Mouse (Mus musculus): ENCODE results near the gene Metrn. TPM values are rescaled to one million over a fixed set of nuclear protein-coding genes. Genes with fewer than 3 reads are reported as not detected.

Gene Metrn
- 29.4 and 38.8 TPM in 2 replicates for polyA plus RNA-seq (2014; fragmentation: Nextera tagmentation; extraction: Ambion mirVana)

- H3K4me2 ChIP-seq (ENCODE audit: low read depth) = peak within 1 kb of the TSS; percentile 96
- H3K27ac ChIP-seq (ENCODE audit: low read depth, low read length) = peak within 1 kb of the TSS; percentile 88
- H3K4me3 ChIP-seq (ENCODE audit: low read depth, low read length) = peak within 1 kb of the TSS; percentile 83
- under 1% methylated on average over 34 of the region's 35 CpGs for WGBS
- 0 out of 2 replicates have a peak, but pooled peaks cover 2% of the 10 kb centered on the region for H3K36me3 ChIP-seq (ENCODE audit: control insufficient read depth, insufficient read depth, low read length)
- H3K27me3 ChIP-seq (ENCODE audit: control insufficient read depth, insufficient read depth, low read length) = no peaks in the 10 kb centered on the region
- DNase-seq (ENCODE audit: low spot score) (peak; percentile 92), ATAC-seq (ENCODE audit: insufficient read depth, low FRiP score, low TSS enrichment) (peak; percentile 64)
- no peaks in the 10 kb centered on the region for H3K9me3 ChIP-seq (ENCODE audit: control insufficient read depth, low read length)
- peak within 1 kb of the TSS; percentile 84 for H3K9ac ChIP-seq (ENCODE audit: low read length)
- peaks cover 41% of the 10 kb centered on the region for H3K4me1 ChIP-seq (ENCODE audit: control insufficient read depth, insufficient read depth, low read length)
These were observed at the start of gene Metrn for GRCm38 (mm10) chr17:25796951-25797369. Metrn (minus strand) TSS chr17:25797136.

DNA sequence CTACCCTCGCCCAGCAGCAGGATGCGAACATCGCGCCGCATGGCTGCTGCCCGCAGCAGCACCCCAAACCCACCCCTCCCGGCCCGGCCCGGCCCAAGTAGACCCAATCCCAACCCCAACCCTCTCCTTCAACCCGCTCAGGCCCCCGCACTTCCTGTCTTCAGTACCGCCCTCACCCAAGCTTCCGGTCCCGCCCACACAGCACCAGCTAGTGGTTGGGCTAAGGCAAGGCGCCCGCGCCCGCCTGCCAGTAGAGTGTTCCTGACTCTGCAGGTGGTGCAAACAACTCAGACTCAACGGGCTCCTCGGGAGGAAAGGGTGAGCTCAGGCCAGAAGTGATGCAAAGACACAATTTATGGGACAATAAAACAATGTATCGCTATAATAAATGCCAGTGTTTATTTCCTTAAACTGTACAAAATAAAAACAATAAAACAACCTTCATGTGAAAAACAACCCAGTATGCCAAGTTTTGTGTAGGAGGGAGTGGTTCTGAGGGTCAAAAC is 47.5 kb upstream of the Metrn start, which contains the start of gene Rhot2:
TSS of gene Rhot2 (minus strand) at position 456 of the 506 bp plus-strand sequence.
- Histone ChIP-seq H3K4me3 (ENCODE audit: low read depth, low read length) (peak within 1 kb of the TSS; percentile 93), H3K4me2 (ENCODE audit: low read depth) (peak within 1 kb of the TSS; percentile 89), H3K9ac (ENCODE audit: low read length) (peak within 1 kb of the TSS; percentile 81), H3K36me3 (ENCODE audit: control insufficient read depth, insufficient read depth, low read length) (peaks cover 19% of the 10 kb centered on the region), H3K4me1 (ENCODE audit: control insufficient read depth, insufficient read depth, low read length) (peaks cover 8% of the 10 kb centered on the region; the same call in 1 of the 2 replicates), H3K9me3 (ENCODE audit: control insufficient read depth, low read length) (no peaks in the 10 kb centered on the region), H3K27me3 (ENCODE audit: control insufficient read depth, insufficient read depth, low read length) (no peaks in the 10 kb centered on the region), H3K27ac (ENCODE audit: low read depth, low read length) (peak within 1 kb of the TSS; percentile 60)
- 1% methylated on average over 18 of the region's 21 CpGs for WGBS
- DNase-seq (ENCODE audit: low spot score) (peak; percentile 91), ATAC-seq (ENCODE audit: insufficient read depth, low FRiP score, low TSS enrichment) (peak; percentile 92)

GRCm38 (mm10) chr17:25843636-25844395 is 46.9 kb upstream of the Metrn start:
- WGBS = 4% methylated on average over 38 of the region's 38 CpGs

DNA sequence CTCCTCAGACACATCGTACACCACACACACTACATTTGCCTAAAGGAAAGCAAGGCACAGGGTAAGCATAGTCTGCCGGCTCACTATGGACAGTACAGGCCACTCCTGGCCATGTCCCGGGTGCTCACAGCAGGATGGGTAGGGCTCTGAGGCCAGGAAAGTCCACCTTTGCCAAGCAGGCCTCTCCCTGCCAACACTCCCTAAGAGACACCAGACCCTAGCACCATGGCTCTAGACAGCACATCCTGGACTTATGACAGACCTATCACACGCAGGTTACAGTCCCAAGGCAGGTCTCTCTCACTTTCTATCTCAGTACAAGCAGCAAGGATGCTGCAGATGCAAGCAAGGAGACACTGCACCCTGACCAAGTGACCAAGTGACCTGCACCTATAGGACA is 46.2 kb upstream of the Metrn start:
- Histone ChIP-seq H3K4me1 (ENCODE audit: control insufficient read depth, insufficient read depth, low read length) (peaks cover 10% of the 10 kb centered on the region), H3K9me3 (ENCODE audit: control insufficient read depth, low read length) (no peaks in the 10 kb centered on the region), H3K4me2 (ENCODE audit: low read depth) (peak overlapping the region; percentile 89), H3K27me3 (ENCODE audit: control insufficient read depth, insufficient read depth, low read length) (no peaks in the 10 kb centered on the region), H3K4me3 (ENCODE audit: low read depth, low read length) (peak overlapping the region; percentile 93), H3K9ac (ENCODE audit: low read length) (no peak overlapping the region; the same call in 1 of the 2 replicates), H3K27ac (ENCODE audit: low read depth, low read length) (no peak overlapping the region), H3K36me3 (ENCODE audit: control insufficient read depth, insufficient read depth, low read length) (peaks cover 23% of the 10 kb centered on the region)
- ATAC-seq (ENCODE audit: insufficient read depth, low FRiP score, low TSS enrichment) (no peak), DNase-seq (ENCODE audit: low spot score) (no peak)
- 94% methylated on average over 4 of the region's 4 CpGs for WGBS

More at GRCm38 (mm10) chr17:25843636-25844395, 46.9 kb upstream of the Metrn start:
- ATAC-seq (ENCODE audit: insufficient read depth, low FRiP score, low TSS enrichment) = peak; percentile 11; the same call in 1 of the 2 replicates
- no peaks in the 10 kb centered on the region for H3K9me3 ChIP-seq (ENCODE audit: control insufficient read depth, low read length)
- DNase-seq (ENCODE audit: low spot score) = no peak
- peak overlapping the region; percentile 89 for H3K4me2 ChIP-seq (ENCODE audit: low read depth)
- peak overlapping the region; percentile 93 for H3K4me3 ChIP-seq (ENCODE audit: low read depth, low read length)
- H3K4me1 ChIP-seq (ENCODE audit: control insufficient read depth, insufficient read depth, low read length) = peaks cover 8% of the 10 kb centered on the region; the same call in 1 of the 2 replicates
- H3K36me3 ChIP-seq (ENCODE audit: control insufficient read depth, insufficient read depth, low read length) = peaks cover 23% of the 10 kb centered on the region
- H3K27me3 ChIP-seq (ENCODE audit: control insufficient read depth, insufficient read depth, low read length) = no peaks in the 10 kb centered on the region
- H3K27ac ChIP-seq (ENCODE audit: low read depth, low read length) = peak overlapping the region; percentile 60
- H3K9ac ChIP-seq (ENCODE audit: low read length) = peak overlapping the region; percentile 81

GRCm38 (mm10) chr17:25842509-25842908 is 45.6 kb upstream of the Metrn start:
- Histone ChIP-seq H3K4me3 (ENCODE audit: low read depth, low read length) (no peak overlapping the region), H3K4me1 (ENCODE audit: control insufficient read depth, insufficient read depth, low read length) (peaks cover 16% of the 10 kb centered on the region), H3K27ac (ENCODE audit: low read depth, low read length) (no peak overlapping the region), H3K9me3 (ENCODE audit: control insufficient read depth, low read length) (no peaks in the 10 kb centered on the region), H3K36me3 (ENCODE audit: control insufficient read depth, insufficient read depth, low read length) (peaks cover 23% of the 10 kb centered on the region), H3K4me2 (ENCODE audit: low read depth) (no peak overlapping the region), H3K9ac (ENCODE audit: low read length) (no peak overlapping the region), H3K27me3 (ENCODE audit: control insufficient read depth, insufficient read depth, low read length) (no peaks in the 10 kb centered on the region)
- DNase-seq (ENCODE audit: low spot score) (no peak), ATAC-seq (ENCODE audit: insufficient read depth, low FRiP score, low TSS enrichment) (no peak)
- 85% methylated on average over 3 of the region's 3 CpGs for WGBS

DNA sequence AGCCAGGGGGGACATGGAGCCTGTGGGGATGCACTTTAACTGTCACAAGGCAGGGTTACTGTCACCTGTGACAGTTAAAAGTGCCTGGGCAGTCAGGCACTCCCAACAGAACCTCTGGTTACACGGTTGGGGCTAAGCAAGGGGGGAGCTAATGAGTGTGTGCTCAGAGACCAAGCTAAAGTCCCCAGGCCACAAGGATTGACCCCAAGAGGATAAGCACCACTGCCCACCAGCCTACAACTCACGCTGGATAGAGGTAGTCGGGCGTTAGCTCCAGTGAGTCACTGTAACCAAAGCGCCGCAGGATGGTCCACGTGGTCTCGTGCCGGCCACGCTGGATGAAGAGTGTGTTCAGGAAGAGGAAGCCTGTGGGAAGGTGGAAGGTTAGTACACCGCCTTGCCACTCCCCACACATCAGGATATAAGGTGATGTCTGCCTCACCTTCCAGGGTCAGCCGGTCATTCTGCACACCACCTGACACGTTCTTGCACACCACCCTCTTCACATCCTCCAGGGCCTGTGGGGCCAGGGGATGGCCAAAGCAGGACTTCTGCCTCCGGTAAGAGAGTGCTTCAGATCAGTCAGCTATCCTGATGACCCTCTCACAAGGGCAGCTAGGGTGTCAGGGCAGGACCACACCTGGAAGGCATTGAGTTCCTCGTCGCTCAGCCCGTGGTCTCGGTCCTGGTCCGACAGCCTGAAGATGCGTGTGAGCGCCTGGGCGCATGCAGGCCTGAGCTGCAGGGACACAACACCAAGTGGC is 44.4 kb upstream of the Metrn start, which contains the start of gene Gm20683:
TSS of gene Gm20683 (minus strand) at position 647 of the 764 bp plus-strand sequence.
- H3K36me3 ChIP-seq (ENCODE audit: control insufficient read depth, insufficient read depth, low read length) = peaks cover 23% of the 10 kb centered on the region
- H3K4me2 ChIP-seq (ENCODE audit: low read depth) = no peak within 1 kb of the TSS
- no peak within 1 kb of the TSS for H3K27ac ChIP-seq (ENCODE audit: low read depth, low read length)
- H3K4me1 ChIP-seq (ENCODE audit: control insufficient read depth, insufficient read depth, low read length) = peaks cover 28% of the 10 kb centered on the region
- H3K9me3 ChIP-seq (ENCODE audit: control insufficient read depth, low read length) = no peaks in the 10 kb centered on the region
- no peak for ATAC-seq (ENCODE audit: insufficient read depth, low FRiP score, low TSS enrichment)
- no peak for DNase-seq (ENCODE audit: low spot score)
- no peaks in the 10 kb centered on the region for H3K27me3 ChIP-seq (ENCODE audit: control insufficient read depth, insufficient read depth, low read length)
- H3K9ac ChIP-seq (ENCODE audit: low read length) = no peak within 1 kb of the TSS
- WGBS = 93% methylated on average over 22 of the region's 22 CpGs
- H3K4me3 ChIP-seq (ENCODE audit: low read depth, low read length) = no peak within 1 kb of the TSS

DNA sequence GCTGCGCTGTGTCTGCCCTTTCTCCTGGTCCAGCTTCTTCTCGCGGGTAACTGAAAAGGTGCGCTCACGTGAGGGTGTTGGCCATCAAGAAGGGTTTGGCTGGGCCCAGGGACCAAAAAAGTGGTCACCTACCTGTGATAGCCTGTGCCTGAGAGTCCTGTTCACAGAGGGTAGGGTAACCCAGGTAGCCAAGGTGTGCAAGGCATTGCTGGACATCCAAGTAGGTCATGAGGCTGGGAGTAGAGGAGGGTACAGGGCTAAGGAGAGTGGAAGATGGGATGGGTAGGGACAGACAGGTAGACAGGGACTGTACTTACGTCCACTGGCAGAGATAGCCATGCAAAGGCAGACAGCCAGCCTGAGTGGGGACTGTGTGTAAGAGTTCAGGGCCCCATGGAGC is 43.6 kb upstream of the Metrn start:
- H3K4me2 ChIP-seq (ENCODE audit: low read depth) = no peak overlapping the region
- 98% methylated on average over 6 of the region's 6 CpGs for WGBS
- H3K4me1 ChIP-seq (ENCODE audit: control insufficient read depth, insufficient read depth, low read length) = peaks cover 30% of the 10 kb centered on the region
- no peak for ATAC-seq (ENCODE audit: insufficient read depth, low FRiP score, low TSS enrichment)
- H3K4me3 ChIP-seq (ENCODE audit: low read depth, low read length) = no peak overlapping the region
- no peak overlapping the region for H3K27ac ChIP-seq (ENCODE audit: low read depth, low read length)
- H3K9ac ChIP-seq (ENCODE audit: low read length) = no peak overlapping the region
- no peaks in the 10 kb centered on the region for H3K27me3 ChIP-seq (ENCODE audit: control insufficient read depth, insufficient read depth, low read length)
- peaks cover 23% of the 10 kb centered on the region for H3K36me3 ChIP-seq (ENCODE audit: control insufficient read depth, insufficient read depth, low read length)
- H3K9me3 ChIP-seq (ENCODE audit: control insufficient read depth, low read length) = no peaks in the 10 kb centered on the region
- no peak for DNase-seq (ENCODE audit: low spot score)

DNA sequence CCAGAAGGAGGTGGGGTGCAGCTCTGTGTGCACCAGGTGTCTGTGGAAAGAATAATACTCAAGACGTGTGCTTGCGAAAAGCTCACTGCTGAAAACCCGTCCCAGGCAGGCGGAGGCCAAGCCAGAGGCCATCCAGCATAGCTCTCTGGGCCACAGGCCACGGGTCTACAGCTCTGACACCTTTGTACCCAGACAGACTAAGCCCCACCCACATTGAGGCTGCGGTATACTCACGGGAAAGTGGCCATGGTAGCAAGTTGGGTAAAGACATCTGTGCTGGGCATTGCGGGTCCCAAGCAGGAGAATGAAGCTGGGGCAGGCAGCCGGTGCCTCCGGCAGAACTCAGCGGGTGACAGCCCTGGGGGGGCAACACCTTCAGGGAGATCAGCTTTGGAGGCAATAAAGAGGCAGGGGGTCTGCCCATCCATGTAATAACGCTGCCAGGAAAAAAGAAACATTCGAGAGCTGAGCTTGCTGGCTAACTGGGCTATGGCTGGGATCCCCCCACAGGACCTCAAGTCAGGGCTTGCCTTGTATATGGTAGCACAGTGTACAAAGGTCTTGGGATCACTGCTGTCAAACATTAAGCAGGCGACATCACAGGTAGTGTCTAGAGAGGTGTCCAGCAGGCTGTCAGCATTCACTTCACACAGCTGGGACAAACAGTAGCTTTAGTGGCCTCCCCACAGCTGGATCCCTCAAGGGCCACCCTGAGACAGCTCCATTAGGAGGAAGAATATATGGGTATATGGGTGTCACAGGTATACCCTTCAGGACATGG is 42.7 kb upstream of the Metrn start:
- peaks cover 36% of the 10 kb centered on the region for H3K4me1 ChIP-seq (ENCODE audit: control insufficient read depth, insufficient read depth, low read length)

More for the DNA sequence above, 42.7 kb upstream of the Metrn start:
- H3K9me3 ChIP-seq (ENCODE audit: control insufficient read depth, low read length) = no peaks in the 10 kb centered on the region
- no peak overlapping the region for H3K4me2 ChIP-seq (ENCODE audit: low read depth)
- peaks cover 27% of the 10 kb centered on the region for H3K36me3 ChIP-seq (ENCODE audit: control insufficient read depth, insufficient read depth, low read length)
- 87% methylated on average over 14 of the region's 14 CpGs for WGBS
- H3K4me3 ChIP-seq (ENCODE audit: low read depth, low read length) = no peak overlapping the region
- DNase-seq (ENCODE audit: low spot score) = no peak
- H3K27ac ChIP-seq (ENCODE audit: low read depth, low read length) = no peak overlapping the region
- no peak overlapping the region for H3K9ac ChIP-seq (ENCODE audit: low read length)
- H3K27me3 ChIP-seq (ENCODE audit: control insufficient read depth, insufficient read depth, low read length) = no peaks in the 10 kb centered on the region
- ATAC-seq (ENCODE audit: insufficient read depth, low FRiP score, low TSS enrichment) = no peak
